Mouse (Mus musculus): ENCODE data around the gene Nps. TPM values are rescaled to one million over a fixed set of nuclear protein-coding genes. Genes with fewer than 3 reads are reported as not detected.
"Not testable (repeated sequence)": the region's sequence is repeated elsewhere in the genome, so short reads cannot be mapped to it uniquely, and the experiment has no call there.

The Nps gene
- not detected in 2 replicates for polyA plus RNA-seq (2012; rRNA removed)

DNA sequence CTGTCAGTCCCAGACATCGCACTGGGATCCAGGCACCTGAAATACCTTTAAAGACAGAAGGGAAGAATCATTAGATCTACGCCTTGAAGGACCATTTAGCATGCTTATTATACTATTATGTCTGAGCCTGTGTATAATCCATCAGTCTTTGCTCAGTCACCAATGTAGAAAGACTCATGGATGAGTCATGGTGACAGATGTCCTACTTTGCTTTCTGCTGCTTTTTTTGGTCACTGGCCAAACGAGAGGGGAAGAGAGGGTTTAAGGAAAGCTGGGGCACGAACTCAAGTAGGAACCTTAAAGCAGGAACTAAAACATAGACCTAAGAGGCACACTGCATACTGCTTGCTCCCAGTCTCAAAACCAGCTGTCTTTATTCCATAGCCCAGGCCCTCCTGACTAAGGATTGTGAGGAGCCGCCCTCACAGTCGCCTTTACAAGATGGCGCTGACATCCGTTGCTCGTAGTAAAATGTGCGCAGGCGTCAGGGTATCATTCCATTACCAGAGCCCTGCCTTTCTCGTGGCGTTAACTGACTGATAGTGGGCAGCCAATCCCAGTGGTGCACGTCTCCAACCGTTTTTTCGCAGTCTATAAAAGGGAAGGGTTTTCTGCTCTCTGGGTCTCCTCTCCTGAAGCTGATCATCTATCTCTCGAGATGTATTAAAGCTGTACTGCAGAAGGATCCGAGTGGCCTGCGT lies at the start of gene Nps:
Nps (plus strand) TSS at position 651 of the 701 bp plus-strand sequence.
- DNase-seq (ENCODE audit: low read depth, low spot score), result not testable (repeated sequence)
- 86% methylated on average over 19 of the region's 19 CpGs for WGBS

GRCm38 (mm10) chr7:135208947-135209567 lies 49.4 kb upstream of the Nps start:
- no peak for DNase-seq (ENCODE audit: low read depth, low spot score)
- 86% methylated on average over 6 of the region's 6 CpGs for WGBS

GRCm38 (mm10) chr7:135210296-135210695 lies 48.2 kb upstream of the Nps start:
- DNase-seq (ENCODE audit: low read depth, low spot score), result no peak

GRCm38 (mm10) chr7:135210831-135211230 lies 47.7 kb upstream of the Nps start:
- DNase-seq (ENCODE audit: low read depth, low spot score), result no peak
- WGBS, result 77% methylated on average over 2 of the region's 2 CpGs

DNA sequence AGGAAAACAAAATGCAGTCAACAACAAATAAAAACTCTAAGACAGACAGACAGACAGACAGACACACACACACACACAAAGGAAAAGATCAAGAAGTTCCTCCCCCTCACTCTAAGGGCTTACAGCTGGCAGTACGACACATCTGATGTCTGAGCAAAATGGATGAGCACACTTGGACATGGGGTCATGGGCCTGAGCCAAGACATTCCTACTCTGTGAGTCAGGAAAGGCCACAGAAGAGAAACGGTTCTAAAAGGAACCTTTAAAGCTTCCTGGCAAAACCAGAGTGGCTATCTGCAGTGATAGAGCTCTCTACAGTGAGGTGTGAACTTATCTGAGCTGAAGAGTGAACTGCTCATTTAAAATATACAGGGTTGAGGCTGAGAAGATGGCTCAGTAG lies 46.0 kb upstream of the Nps start:
- 19% methylated on average over 2 of the region's 2 CpGs for WGBS

DNA sequence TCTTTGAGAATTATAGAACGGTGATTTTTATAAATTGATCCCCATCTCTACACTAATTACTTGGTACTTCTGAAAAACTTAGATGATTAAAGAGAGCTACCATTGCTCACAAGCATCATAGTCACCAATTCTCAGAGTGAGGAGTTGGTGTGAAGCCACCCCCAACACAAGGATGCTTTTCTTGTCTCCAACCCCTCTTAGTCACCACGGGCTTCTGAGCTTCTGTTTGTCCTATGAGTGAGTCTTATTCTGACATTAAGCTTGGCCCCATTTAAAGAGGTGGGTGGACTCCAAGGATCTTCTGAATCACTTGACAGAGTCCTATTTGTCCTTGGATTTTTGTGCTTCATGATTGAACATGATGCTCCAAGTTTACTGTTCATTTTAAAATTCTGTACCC lies 37.0 kb upstream of the Nps start:
- no peak for DNase-seq (ENCODE audit: low read depth, low spot score)
- WGBS, result 82% methylated on average over 2 of the region's 2 CpGs

More for the DNA sequence above, 46.0 kb upstream of the Nps start:
- no peak for DNase-seq (ENCODE audit: low read depth, low spot score)

DNA sequence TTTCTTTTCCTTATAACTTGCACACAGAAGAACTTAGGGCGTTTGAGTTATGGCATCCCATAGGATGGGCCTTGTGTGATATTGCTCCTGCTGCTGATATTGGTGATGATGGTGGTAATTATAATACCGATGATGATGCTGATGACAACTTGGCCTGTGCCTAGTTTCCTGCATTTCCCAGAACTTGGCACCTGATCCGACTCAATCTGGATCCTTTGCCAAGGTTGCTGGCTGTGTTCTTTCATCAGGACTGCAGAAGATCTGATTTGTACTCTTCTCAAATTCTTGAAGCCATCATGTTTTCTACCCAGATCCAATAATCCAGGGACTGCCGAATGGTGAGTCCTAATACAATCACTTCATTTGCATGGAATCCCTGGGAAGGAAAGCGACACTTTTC lies 32.5 kb upstream of the Nps start:
- WGBS, result 83% methylated on average over 5 of the region's 5 CpGs

GRCm38 (mm10) chr7:135237152-135237551 lies 21.4 kb upstream of the Nps start:
- DNase-seq (ENCODE audit: low read depth, low spot score), result no peak
- 55% methylated on average over 3 of the region's 3 CpGs for WGBS

More for the DNA sequence above, 32.5 kb upstream of the Nps start:
- DNase-seq (ENCODE audit: low read depth, low spot score), result no peak

DNA sequence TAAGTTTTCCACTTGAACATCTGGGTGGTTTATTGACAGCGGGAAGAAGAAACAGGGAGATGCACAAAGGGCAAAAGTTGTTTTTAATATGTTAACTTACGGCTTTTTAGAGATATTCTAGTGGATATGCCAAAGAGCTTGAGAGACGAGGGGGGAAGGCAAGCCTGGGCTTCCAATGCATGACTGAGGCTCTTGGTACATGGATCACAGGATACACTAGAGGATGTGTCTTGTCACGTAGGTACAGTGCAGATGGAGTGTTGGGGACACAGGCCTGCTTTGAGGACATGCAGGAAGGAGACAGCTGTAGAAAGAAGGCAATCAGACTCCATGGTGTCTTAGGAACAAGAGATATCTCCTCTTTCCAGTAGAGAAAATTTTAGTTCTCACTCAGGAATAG lies 19.1 kb upstream of the Nps start:
- WGBS, result 77% methylated on average over 4 of the region's 4 CpGs
- DNase-seq (ENCODE audit: low read depth, low spot score), result no peak

- DNase-seq (ENCODE audit: low read depth, low spot score), result no peak
Measured at GRCm38 (mm10) chr7:135240006-135240405, 18.5 kb upstream of the Nps start.

GRCm38 (mm10) chr7:135240636-135241035 lies 17.9 kb upstream of the Nps start:
- whole genome bisulfite sequencing, result 83% methylated on average over 2 of the region's 2 CpGs
- no peak for DNase-seq (ENCODE audit: low read depth, low spot score)

More at GRCm38 (mm10) chr7:135240006-135240405, 18.5 kb upstream of the Nps start:
- 79% methylated on average over 6 of the region's 6 CpGs for WGBS

DNA sequence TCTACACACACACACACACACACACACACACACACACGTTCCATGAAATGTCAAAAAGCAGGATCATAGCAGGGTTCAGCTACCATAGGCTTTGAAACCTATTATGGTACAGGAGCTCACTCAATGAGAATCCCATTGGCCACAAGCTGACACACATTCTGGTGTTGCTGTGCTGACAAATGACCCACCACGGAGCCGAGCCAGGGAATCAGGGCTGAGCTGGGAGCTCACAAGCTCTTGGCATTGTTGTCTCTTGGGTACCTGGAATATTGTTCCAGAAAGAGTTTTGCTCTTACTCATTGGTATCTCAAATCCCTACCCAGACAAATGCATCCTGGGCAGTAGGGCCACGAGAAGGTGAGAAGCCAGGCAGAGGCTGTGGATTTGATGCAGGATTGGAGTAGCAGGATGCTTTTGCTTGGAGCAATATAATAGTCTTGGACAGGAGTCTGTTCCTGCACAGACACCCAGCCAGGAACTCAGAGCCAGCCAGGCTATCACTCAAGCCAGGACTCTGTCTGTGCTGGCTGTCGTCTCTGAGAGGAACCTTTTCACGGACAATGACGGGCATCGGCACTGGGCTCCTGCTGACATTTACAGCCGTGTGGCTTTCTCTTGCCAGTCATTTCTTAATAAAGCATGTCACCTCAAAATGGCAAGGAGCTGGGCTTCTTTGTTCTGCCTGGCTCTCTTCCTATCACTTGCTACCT lies 14.2 kb upstream of the Nps start:
- 77% methylated on average over 9 of the region's 9 CpGs for WGBS

DNA sequence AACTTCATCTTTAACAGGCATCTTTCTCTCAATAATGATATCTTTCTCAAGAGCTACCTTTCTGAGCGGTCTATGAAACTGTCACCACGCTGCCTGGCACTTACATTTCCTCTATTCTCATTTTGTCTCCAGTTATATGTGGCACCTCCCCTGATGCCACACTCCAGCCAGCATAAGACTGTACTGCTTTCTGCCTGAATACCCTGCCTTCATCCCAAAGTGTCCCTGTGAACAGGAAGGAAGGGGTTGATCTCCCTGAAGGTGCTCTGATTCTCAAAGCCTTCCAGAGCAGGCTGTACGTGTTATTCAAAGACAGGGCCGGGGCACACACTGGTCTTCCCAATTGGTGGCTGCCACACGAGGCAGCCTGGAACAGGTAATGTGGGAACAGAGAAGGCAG lies 12.1 kb upstream of the Nps start:
- 81% methylated on average over 5 of the region's 5 CpGs for WGBS
- no peak for DNase-seq (ENCODE audit: low read depth, low spot score)

More for the DNA sequence above, 14.2 kb upstream of the Nps start:
- no peak for DNase-seq (ENCODE audit: low read depth, low spot score)

GRCm38 (mm10) chr7:135253249-135253648 lies 5.3 kb upstream of the Nps start:
- WGBS, result 55% methylated on average over 2 of the region's 2 CpGs
- no peak for DNase-seq (ENCODE audit: low read depth, low spot score)

GRCm38 (mm10) chr7:135254423-135254822 lies 4.1 kb upstream of the Nps start:
- WGBS, result 80% methylated on average over 2 of the region's 2 CpGs
- DNase-seq (ENCODE audit: low read depth, low spot score), result no peak

DNA sequence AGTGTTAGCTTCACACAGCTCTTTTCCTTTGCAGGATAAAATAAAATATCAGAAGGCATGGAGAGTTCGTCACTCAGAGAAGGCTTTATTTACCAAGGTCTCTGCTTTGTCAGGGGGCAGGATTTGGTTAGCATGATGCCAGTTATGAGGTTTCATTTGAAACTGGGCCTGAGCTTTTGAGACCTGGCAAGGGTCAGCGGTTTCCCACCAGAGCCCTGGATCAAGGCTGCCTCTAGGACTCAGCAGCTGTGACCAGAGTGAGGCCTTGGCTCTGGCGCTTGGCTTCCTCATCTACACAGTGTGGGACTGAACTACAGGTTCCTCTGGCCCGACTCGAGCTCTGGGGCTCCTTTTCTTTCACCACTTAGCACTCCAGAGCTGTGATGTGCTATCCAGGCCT lies 12.5 kb downstream of the Nps start:
- 79% methylated on average over 5 of the region's 5 CpGs for WGBS

GRCm38 (mm10) chr7:135283212-135283611 lies 24.7 kb downstream of the Nps start:
- WGBS, result 87% methylated on average over 3 of the region's 3 CpGs
- DNase-seq (ENCODE audit: low read depth, low spot score), result no peak

More for the DNA sequence above, 12.5 kb downstream of the Nps start:
- DNase-seq (ENCODE audit: low read depth, low spot score), result no peak

GRCm38 (mm10) chr7:135289976-135290375 lies 31.5 kb downstream of the Nps start:
- 88% methylated on average over 3 of the region's 3 CpGs for WGBS
- no peak for DNase-seq (ENCODE audit: low read depth, low spot score)

GRCm38 (mm10) chr7:135291646-135292236 lies 33.2 kb downstream of the Nps start:
- WGBS, result 71% methylated on average over 15 of the region's 15 CpGs
- no peak for DNase-seq (ENCODE audit: low read depth, low spot score)

DNA sequence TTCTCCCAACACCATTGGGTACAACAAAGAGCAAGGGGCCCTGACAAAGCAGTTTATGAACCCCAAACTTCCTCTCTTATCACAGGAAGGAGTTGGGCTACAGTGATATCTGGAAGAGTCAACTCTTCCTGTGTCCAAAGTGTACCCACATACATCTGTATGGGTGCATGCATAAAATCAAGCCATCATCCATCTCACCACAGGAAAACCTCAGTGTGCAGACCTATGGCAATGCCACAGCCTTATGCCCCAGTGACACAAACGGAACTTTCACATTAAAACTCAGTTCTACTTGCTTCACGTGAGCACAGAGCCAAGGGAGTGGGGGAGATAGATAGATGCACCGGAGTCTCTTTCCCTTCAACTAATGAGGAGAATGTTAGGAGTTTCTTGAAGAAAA lies 36.0 kb downstream of the Nps start:
- WGBS, result 82% methylated on average over 3 of the region's 3 CpGs
- no peak for DNase-seq (ENCODE audit: low read depth, low spot score)

All from large intestine, adult 2 months (tissue).